Mouse (Mus musculus): ENCODE data around the gene Rd3l. TPM values are rescaled to one million over a fixed set of nuclear protein-coding genes. Genes with fewer than 3 reads are reported as not detected.

Gene Rd3l
- total RNA-seq (2023): not detected in 4 replicates

GRCm38 (mm10) chr12:111980887-111981367, at the start of gene Rd3l:
Rd3l (minus strand) TSS chr12:111981317.

GRCm38 (mm10) chr12:111971231-111971686, 9.9 kb downstream of the Rd3l start, which contains the start of gene Tdrd9:
Tdrd9 (plus strand) TSS chr12:111971559.

GRCm38 (mm10) chr12:111966683-111967173, 14.4 kb downstream of the Rd3l start, which contains the start of gene Atp5mpl:
Atp5mpl (minus strand) TSS chr12:111966977.

Other genes with a start within 250 kb of the Rd3l start
- gene Klc1, start 222.5 kb downstream of the Rd3l start, total RNA-seq (2023): 58.0 to 72.8 TPM (median 71.0 TPM) in 4 replicates
- gene Xrcc3, start 167.4 kb downstream of the Rd3l start, total RNA-seq (2023): 1.4 to 2.7 TPM (median 1.9 TPM) in 4 replicates
- gene Zfyve21, start 167.1 kb downstream of the Rd3l start, total RNA-seq (2023): 1.6 to 3.3 TPM (median 1.8 TPM) in 4 replicates
- gene Ppp1r13b, start 73.2 kb downstream of the Rd3l start, total RNA-seq (2023): 45.6 to 48.6 TPM (median 47.1 TPM) in 4 replicates
- gene Atp5mpl, start 14.3 kb downstream of the Rd3l start, total RNA-seq (2023): 140 to 195 TPM (median 189 TPM) in 4 replicates
- gene Tdrd9, start 9.8 kb downstream of the Rd3l start, total RNA-seq (2023): not detected in 4 replicates
- 0.55 to 0.66 TPM in 2 of 4 replicates, not detected in the others for gene Aspg, start 125.4 kb upstream of the Rd3l start, total RNA-seq (2023)
- not detected in 4 replicates for gene Kif26a, start 164.9 kb upstream of the Rd3l start, total RNA-seq (2023)